Mouse (Mus musculus) liver (tissue): ENCODE measurements around the gene Cd200r4.

Experiments
- DNase-seq: peaks from one replicate; pipeline ENCODE4 v3.0.0-alpha.2; 2020; ENCODE audit warnings: mixed read lengths

The Cd200r4 gene

DNA sequence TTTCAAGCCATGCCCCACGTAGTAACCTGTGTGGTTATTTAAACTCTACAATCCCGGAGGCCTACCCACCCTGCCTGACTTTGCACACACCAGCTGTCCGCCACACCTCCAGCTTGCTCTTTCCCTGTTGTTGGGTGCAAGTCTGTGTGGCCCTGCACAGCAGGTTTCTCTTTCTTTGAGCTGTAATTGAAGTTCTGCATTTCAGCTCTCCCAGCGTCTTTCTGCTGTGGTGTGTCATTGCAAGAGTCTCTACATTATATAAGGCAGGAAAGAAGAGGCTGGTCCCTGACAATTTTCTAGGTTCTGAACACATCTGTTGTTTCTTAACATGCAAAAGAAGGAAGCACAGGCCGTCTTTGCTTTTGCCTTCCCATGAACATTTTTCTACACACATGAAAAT is 65.1 kb downstream of the Cd200r4 start:
- no peak for DNase-seq

DNA sequence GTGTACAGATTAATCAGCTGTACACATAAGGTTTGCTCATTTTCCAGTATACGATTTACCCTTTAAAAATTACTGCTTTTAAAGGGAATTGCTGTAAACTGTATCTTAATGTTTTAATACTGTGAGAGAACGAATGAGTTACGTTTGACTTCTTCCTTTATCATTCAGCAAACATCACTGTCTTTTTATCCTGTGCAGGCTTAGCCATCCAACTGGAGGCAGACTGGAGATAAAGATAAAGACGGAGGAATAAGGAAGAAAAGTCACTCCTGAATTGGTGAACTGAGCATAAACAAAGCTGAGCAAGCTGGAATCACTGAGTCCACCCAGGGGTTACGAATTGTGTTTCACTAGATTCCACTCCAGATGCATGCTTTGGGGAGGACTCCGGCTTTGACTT is 66.1 kb downstream of the Cd200r4 start:
- DNase-seq = no peak
